Mouse (Mus musculus) lung, postnatal 14 days (tissue): ENCODE results near the gene Pcdh10.

ENCODE experiments used
- DNase-seq: peaks from one replicate; pipeline ENCODE4 v3.0.0; 2021

The Pcdh10 gene

GRCm38 (mm10) chr3:45378145-45378544 is at the start of gene Pcdh10:
Gene Pcdh10 (plus strand): TSS chr3:45378398.
- peak; percentile 91 for DNase-seq

GRCm38 (mm10) chr3:45355919-45356318 is 22.3 kb upstream of the Pcdh10 start:
- DNase-seq, result no peak

GRCm38 (mm10) chr3:45368952-45369351 is 9.2 kb upstream of the Pcdh10 start:
- no peak for DNase-seq

GRCm38 (mm10) chr3:45375761-45376500 is 2.3 kb upstream of the Pcdh10 start:
- DNase-seq, result peak; percentile 59

- no peak for DNase-seq
Observed at GRCm38 (mm10) chr3:45376501-45377390, 1.5 kb upstream of the Pcdh10 start.

- no peak for DNase-seq
Observed at GRCm38 (mm10) chr3:45377391-45377998, 703 bp upstream of the Pcdh10 start.

GRCm38 (mm10) chr3:45379541-45379971 is 1.4 kb downstream of the Pcdh10 start:
- DNase-seq, result no peak

- DNase-seq, result no peak
Observed at GRCm38 (mm10) chr3:45379972-45380761, 2.0 kb downstream of the Pcdh10 start.

GRCm38 (mm10) chr3:45380811-45381761 is 2.9 kb downstream of the Pcdh10 start:
- DNase-seq, result no peak

GRCm38 (mm10) chr3:45382032-45382755 is 4.0 kb downstream of the Pcdh10 start:
- no peak for DNase-seq

- no peak for DNase-seq
Observed at GRCm38 (mm10) chr3:45383831-45384230, 5.6 kb downstream of the Pcdh10 start.

- no peak for DNase-seq
Observed at GRCm38 (mm10) chr3:45385028-45385427, 6.8 kb downstream of the Pcdh10 start.

- DNase-seq, result no peak
Observed at GRCm38 (mm10) chr3:45385451-45385850, 7.3 kb downstream of the Pcdh10 start.

- DNase-seq, result no peak
Observed at GRCm38 (mm10) chr3:45386512-45386911, 8.3 kb downstream of the Pcdh10 start.

- no peak for DNase-seq
Observed at GRCm38 (mm10) chr3:45397101-45397500, 18.9 kb downstream of the Pcdh10 start.

- no peak for DNase-seq
Observed at GRCm38 (mm10) chr3:45403239-45403638, 25.0 kb downstream of the Pcdh10 start.

GRCm38 (mm10) chr3:45431691-45432090 is 53.5 kb downstream of the Pcdh10 start:
- DNase-seq, result no peak

GRCm38 (mm10) chr3:45432172-45432765 is 54.1 kb downstream of the Pcdh10 start:
- DNase-seq, result no peak
